Mouse (Mus musculus) MEL (cell line): Measurements from ENCODE around the gene Ypel3. TPM values are rescaled to one million over a fixed set of nuclear protein-coding genes. Genes with fewer than 3 reads are reported as not detected.
A peak's percentile ranks its signal among the peaks of the same experiment; 100 is the strongest.

Source experiments
- DNase-seq: peaks from one replicate; pipeline ENCODE4 v3.0.0; 2011; ENCODE audit warnings: low read depth, low spot score
- H3K27ac ChIP-seq: 2 replicates; pipeline ENCODE4 v1.5.1; 2012; ENCODE audit warnings: low read depth, mild to moderate bottlenecking, control low read depth, low read length, moderate library complexity; ENCODE audit not compliant: control insufficient read depth
- H3K27me3 ChIP-seq, 2 experiments: fragments of 150-350 bp in 1 of 2; sonication (generic) in 1 of 2; 2 replicates each; pipeline ENCODE4 v1.6.1; 2012; ENCODE audit warnings: low read length in 2 of 2, mild to moderate bottlenecking in 2 of 2, improper control_type of control experiment in 1 of 2, moderate library complexity in 1 of 2; ENCODE audit not compliant: insufficient read depth in 2 of 2, control insufficient read depth in 1 of 2
- H3K36me3 ChIP-seq, 2 experiments: 2 replicates each; pipeline ENCODE4 v1.6.1; 2012 to 2014; ENCODE audit warnings: low read length in 2 of 2, improper control_type of control experiment in 1 of 2, inconsistent platforms in 1 of 2, mild to moderate bottlenecking in 1 of 2; ENCODE audit not compliant: insufficient read depth in 2 of 2, control insufficient read depth in 1 of 2
- H3K4me1 ChIP-seq, 2 experiments: fragments of 150-350 bp in 1 of 2; sonication (generic) in 1 of 2; 2 replicates each; pipeline ENCODE4 v1.6.1; 2012; ENCODE audit warnings: low read length in 2 of 2, improper control_type of control experiment in 1 of 2, mild to moderate bottlenecking in 1 of 2; ENCODE audit not compliant: insufficient read depth in 2 of 2, control insufficient read depth in 1 of 2
- H3K4me3 ChIP-seq, 2 experiments: fragments of 150-350 bp in 1 of 2; sonication (generic) in 1 of 2; 2 replicates each; pipeline ENCODE4 v1.5.1; 2012; ENCODE audit warnings: low read depth in 2 of 2, low read length in 2 of 2, mild to moderate bottlenecking in 2 of 2, moderate library complexity in 2 of 2, control low read depth in 1 of 2, improper control_type of control experiment in 1 of 2; ENCODE audit not compliant: control insufficient read depth in 1 of 2, insufficient read depth in 1 of 2
- H3K79me2 ChIP-seq: 2 replicates; pipeline ENCODE4 v1.6.1; 2012; ENCODE audit warnings: mild to moderate bottlenecking, low read length, moderate library complexity; ENCODE audit not compliant: control insufficient read depth, poor library complexity, insufficient read depth
- H3K9ac ChIP-seq: 2 replicates; pipeline ENCODE4 v1.6.1; 2012; ENCODE audit warnings: low read depth, mild to moderate bottlenecking, control low read depth, low read length, moderate library complexity; ENCODE audit not compliant: control insufficient read depth, poor library complexity, severe bottlenecking
- H3K9me3 ChIP-seq: fragments of 150-350 bp; sonication (generic); replicated peaks from 2 replicates; pipeline ENCODE4 v1.6.1; 2012; ENCODE audit warnings: mild to moderate bottlenecking, low read length, improper control_type of control experiment, moderate library complexity; ENCODE audit not compliant: insufficient read depth
- CHD1 ChIP-seq: IDR thresholded peaks from 2 replicates; pipeline ENCODE4 v1.6.1; 2012; ENCODE audit warnings: low read depth, mild to moderate bottlenecking, inconsistent platforms, low read length, improper control_type of control experiment
- GATA1 ChIP-seq: IDR thresholded peaks from 2 replicates; pipeline ENCODE4 v1.6.1; 2011; ENCODE audit warnings: low read depth, low read length, improper control_type of control experiment
- HCFC1 ChIP-seq: IDR thresholded peaks from 2 replicates; pipeline ENCODE4 v1.6.1; 2012; ENCODE audit warnings: low read depth, mild to moderate bottlenecking, inconsistent platforms, low read length, improper control_type of control experiment, moderate library complexity
- KAT2A ChIP-seq: conservative IDR thresholded peaks from 2 replicates; pipeline ENCODE4 v1.6.1; 2012; ENCODE audit warnings: low read depth, low read length, improper control_type of control experiment, inconsistent platforms
- MAFK ChIP-seq: IDR thresholded peaks from 2 replicates; pipeline ENCODE4 v1.6.1; 2011; ENCODE audit warnings: low read depth, mild to moderate bottlenecking, low read length, improper control_type of control experiment, borderline replicate concordance
- MAZ ChIP-seq: IDR thresholded peaks from 2 replicates; pipeline ENCODE4 v1.6.1; 2012; ENCODE audit warnings: low read depth, mild to moderate bottlenecking, inconsistent platforms, low read length, improper control_type of control experiment
- MYB ChIP-seq: IDR thresholded peaks from 2 replicates; pipeline ENCODE4 v1.6.1; 2011; ENCODE audit warnings: mild to moderate bottlenecking, low read depth, low read length, improper control_type of control experiment
- NELFE ChIP-seq: IDR thresholded peaks from 2 replicates; pipeline ENCODE4 v1.6.1; 2011; ENCODE audit warnings: low read depth, low read length, improper control_type of control experiment
- RCOR1 ChIP-seq: IDR thresholded peaks from 2 replicates; pipeline ENCODE4 v1.6.1; 2012; ENCODE audit warnings: low read depth, mild to moderate bottlenecking, inconsistent platforms, low read length, improper control_type of control experiment
- SIN3A ChIP-seq: IDR thresholded peaks from 2 replicates; pipeline ENCODE4 v1.6.1; 2012; ENCODE audit warnings: low read length, improper control_type of control experiment, inconsistent platforms
- SMC3 ChIP-seq: IDR thresholded peaks from 2 replicates; pipeline ENCODE4 v1.6.1; 2011; ENCODE audit warnings: low read depth, low read length, improper control_type of control experiment
- TBP ChIP-seq: IDR thresholded peaks from 2 replicates; pipeline ENCODE4 v1.8.0; 2011; ENCODE audit warnings: low read depth, low read length, improper control_type of control experiment
- TCF12 ChIP-seq: IDR thresholded peaks from 2 replicates; pipeline ENCODE4 v1.6.1; 2014; ENCODE audit warnings: low read depth, mild to moderate bottlenecking, inconsistent platforms, low read length, improper control_type of control experiment, moderate library complexity
- UBTF ChIP-seq: IDR thresholded peaks from 2 replicates; pipeline ENCODE4 v1.6.1; 2012; ENCODE audit warnings: low read depth, mild to moderate bottlenecking, inconsistent platforms, low read length, improper control_type of control experiment, moderate library complexity, borderline replicate concordance; ENCODE audit not compliant: insufficient read depth
- USF2 ChIP-seq, 2 experiments: IDR thresholded peaks; 2 replicates each; pipeline ENCODE4 v1.6.1; 2011 to 2012; ENCODE audit warnings: improper control_type of control experiment in 2 of 2, low read length in 2 of 2, borderline replicate concordance in 1 of 2, inconsistent platforms in 1 of 2, low read depth in 1 of 2, mild to moderate bottlenecking in 1 of 2; ENCODE audit not compliant: insufficient read depth in 1 of 2
- ZC3H11A ChIP-seq: IDR thresholded peaks from 2 replicates; pipeline ENCODE4 v1.6.1; 2012; ENCODE audit warnings: low read depth, mild to moderate bottlenecking, inconsistent platforms, low read length, improper control_type of control experiment
- ZMIZ1 ChIP-seq: IDR thresholded peaks from 2 replicates; pipeline ENCODE4 v1.6.1; 2012; ENCODE audit warnings: low read depth, mild to moderate bottlenecking, inconsistent platforms, low read length, improper control_type of control experiment, moderate library complexity
- ZNF384 ChIP-seq: IDR thresholded peaks from 2 replicates; pipeline ENCODE4 v1.6.1; 2012; ENCODE audit warnings: low read depth, mild to moderate bottlenecking, inconsistent platforms, low read length, improper control_type of control experiment
- polyA plus RNA-seq, 2 experiments: library from polyadenylated mRNA; stranded (reverse) in 1 of 2; unstranded in 1 of 2; fragments of >175 nt in 1 of 2; fragments of >200 nt in 1 of 2; gene quantifications; 2 replicates each; pipeline versions ENCODE4 v1.2.1 to v1.2.4; 2012; ENCODE audit warnings: low replicate concordance in 2 of 2, low read depth in 1 of 2; ENCODE audit not compliant: insufficient read length in 2 of 2, insufficient read depth in 1 of 2, missing spikeins in 1 of 2
- total RNA-seq: library from RNA; depleted of rRNA; stranded (reverse); fragments of 300-350 nt; gene quantifications from 2 replicates; pipeline ENCODE4 v1.2.3, GENCODE M21; 2012

Ypel3 gene
- total and polyA plus RNA-seq, 3 experiments: 2.1 to 12.6 TPM; not detected in 1

DNA sequence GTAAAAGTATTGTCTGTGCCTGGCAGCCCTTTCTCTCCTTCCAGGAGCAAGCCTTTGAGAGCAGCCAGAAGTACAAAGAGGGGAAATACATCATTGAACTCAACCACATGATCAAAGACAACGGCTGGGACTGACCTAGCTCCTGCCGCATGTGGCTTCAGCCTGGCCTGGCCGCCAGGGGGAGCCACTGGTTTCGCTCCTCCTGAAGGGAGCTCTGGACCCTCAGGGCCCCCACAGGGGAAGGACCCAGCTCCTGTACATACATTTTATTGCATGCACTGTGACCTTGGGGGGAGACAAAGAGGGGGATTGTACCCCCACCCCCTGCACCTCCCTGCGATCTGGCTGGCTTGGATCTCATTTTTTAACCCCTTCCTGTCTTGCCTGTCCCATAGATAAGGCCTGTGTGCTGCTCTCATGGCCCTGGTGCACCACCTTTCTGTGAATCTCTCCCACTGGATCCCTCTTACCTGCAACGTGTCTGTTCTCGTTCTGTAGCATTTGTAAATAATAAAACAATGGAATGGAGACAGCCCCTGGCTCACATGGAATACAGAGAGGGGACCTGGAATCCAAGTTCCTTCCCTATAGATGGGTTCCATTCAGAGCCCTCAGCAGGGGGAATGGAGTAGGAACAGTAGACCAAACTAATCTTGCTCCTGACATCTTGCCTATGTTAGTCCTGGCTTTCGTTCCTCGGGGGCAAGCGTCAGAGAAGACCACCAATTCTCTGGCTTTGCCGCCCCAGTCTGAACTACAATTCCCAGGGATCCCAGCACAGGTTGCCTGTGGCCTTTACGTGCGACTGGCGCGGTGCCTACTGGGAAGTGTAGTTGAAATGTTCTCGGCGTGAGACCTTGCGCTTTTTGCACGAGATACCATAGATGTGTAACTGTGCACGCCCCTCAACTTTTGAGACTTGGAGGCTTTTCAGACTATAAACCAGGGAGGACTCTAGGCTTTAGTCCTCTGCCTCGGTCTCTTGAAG, 3.5 kb downstream of the Ypel3 start (continued):
- TF ChIP-seq TCF12 (peak; percentile 35; the same call in 1 of the 2 replicates), SIN3A (peak; percentile 53), USF2 (IDR thresholded peaks at IDR 0.05; ENCODE audit: borderline replicate concordance in 1 of 2, insufficient read depth in 1 of 2, low read depth in 1 of 2, low read length in 2 of 2) (0 out of 4 replicates have a peak, but pooled peaks of 1 of the 2 experiments have one; percentile 41), RCOR1 (no peak), ZMIZ1 (0 out of 2 replicates have a peak, but pooled peaks have one; percentile 25), CHD1 (no peak), ZC3H11A (peak; percentile 51)
- TF ChIP-seq, all 39 proteins: peak for 21

- DNase-seq: no peak
- H3K4me3 ChIP-seq: peak within 1 kb of the TSS; percentile 4 to 12
- TF ChIP-seq TBP: no peak
- TF ChIP-seq GATA1: no peak
- no peak for TF ChIP-seq RCOR1
- no peak for TF ChIP-seq NELFE
- no peak for TF ChIP-seq MYB
- TF ChIP-seq KAT2A: no peak
- TF ChIP-seq MAFK: no peak
- TF ChIP-seq MAZ: no peak
- TF ChIP-seq HCFC1: no peak
- no peak for TF ChIP-seq TCF12
- no peak for TF ChIP-seq SMC3
- TF ChIP-seq ZNF384: no peak
- TF ChIP-seq ZC3H11A: no peak
- no peak for TF ChIP-seq SIN3A
- no peak for TF ChIP-seq UBTF
- no peak for TF ChIP-seq USF2 (IDR thresholded peaks at IDR 0.05; ENCODE audit: borderline replicate concordance in 1 of 2, insufficient read depth in 1 of 2, low read depth in 1 of 2, low read length in 2 of 2)
- H3K79me2 ChIP-seq: no peaks in the 10 kb centered on the region; the same call in 1 of the 2 replicates
- H3K27ac ChIP-seq: no peak within 1 kb of the TSS
- H3K36me3 ChIP-seq: peaks cover 4 to 7% of the 10 kb centered on the region in 2 experiments; a peak in 3 of 4 replicates
- peaks cover 7 to 20% of the 10 kb centered on the region in 2 experiments for H3K4me1 ChIP-seq
- H3K9ac ChIP-seq: peak within 1 kb of the TSS; percentile 30
- H3K27me3 ChIP-seq: no peaks in the 10 kb centered on the region
- H3K9me3 ChIP-seq: no peaks in the 10 kb centered on the region
These were observed 4.3 kb downstream of the Ypel3 start, which contains the start of gene Tbx6 for GRCm38 (mm10) chr7:126780971-126781635. Gene Tbx6 (plus strand): TSS chr7:126781483.
